Mouse (Mus musculus): ENCODE measurements around the gene Kcnd3. TPM values are rescaled to one million over a fixed set of nuclear protein-coding genes. Genes with fewer than 3 reads are reported as not detected.

Gene Kcnd3
- total and polyA plus RNA-seq, 3 experiments, result 8.4 to 11.8 (median 9.0) TPM

GRCm38 (mm10) chr3:105505161-105505872, 53.2 kb downstream of the Kcnd3 start:
- WGBS, result 71% methylated on average over 15 of the region's 15 CpGs
- Histone ChIP-seq H3K27ac (no peak overlapping the region), H3K27me3 (ENCODE audit: control insufficient read depth, insufficient read depth, low read length) (no peaks in the 10 kb centered on the region), H3K36me3 (ENCODE audit: control insufficient read depth, insufficient read depth, low read length) (no peaks in the 10 kb centered on the region; the same call in 1 of the 2 replicates), H3K79me2 (replicated peaks; ENCODE audit: control insufficient read depth, insufficient read depth, low read length) (no peaks in the 10 kb centered on the region), H3K4me1 (ENCODE audit: control insufficient read depth, insufficient read depth, low read length) (peaks cover 4% of the 10 kb centered on the region), H3K4me3 (no peak overlapping the region), H3K9ac (ENCODE audit: low read depth, low read length) (no peak overlapping the region)
- no peak for TF ChIP-seq CTCF (IDR thresholded peaks at IDR 0.05)
- TF ChIP-seq POLR2A (IDR thresholded peaks at IDR 0.05; ENCODE audit: insufficient read depth, low read depth, low read length), result no peak
- TF ChIP-seq EP300 (IDR thresholded peaks at IDR 0.05; ENCODE audit: insufficient read depth, low read depth, low read length), result no peak
- no peak for DNase-seq
- intact Hi-C loops (cut with DNase I), result no loop called here

GRCm38 (mm10) chr3:105505873-105506170, 53.7 kb downstream of the Kcnd3 start:
- H3K9ac ChIP-seq (ENCODE audit: low read depth, low read length), result no peak overlapping the region
- H3K4me1 ChIP-seq (ENCODE audit: control insufficient read depth, insufficient read depth, low read length), result peaks cover 4% of the 10 kb centered on the region
- no peak overlapping the region for H3K4me3 ChIP-seq
- no peak for TF ChIP-seq CTCF (IDR thresholded peaks at IDR 0.05)
- no peak for TF ChIP-seq EP300 (IDR thresholded peaks at IDR 0.05; ENCODE audit: insufficient read depth, low read depth, low read length)
- no peak for TF ChIP-seq POLR2A (IDR thresholded peaks at IDR 0.05; ENCODE audit: insufficient read depth, low read depth, low read length)
- no peaks in the 10 kb centered on the region; the same call in 1 of the 2 replicates for H3K36me3 ChIP-seq (ENCODE audit: control insufficient read depth, insufficient read depth, low read length)
- no peaks in the 10 kb centered on the region for H3K27me3 ChIP-seq (ENCODE audit: control insufficient read depth, insufficient read depth, low read length)
- no peak overlapping the region for H3K27ac ChIP-seq
- H3K79me2 ChIP-seq (replicated peaks; ENCODE audit: control insufficient read depth, insufficient read depth, low read length), result no peaks in the 10 kb centered on the region
- no peak for DNase-seq
- intact Hi-C loops (cut with DNase I), result no loop called here
- WGBS, result 78% methylated on average over 7 of the region's 7 CpGs

DNA sequence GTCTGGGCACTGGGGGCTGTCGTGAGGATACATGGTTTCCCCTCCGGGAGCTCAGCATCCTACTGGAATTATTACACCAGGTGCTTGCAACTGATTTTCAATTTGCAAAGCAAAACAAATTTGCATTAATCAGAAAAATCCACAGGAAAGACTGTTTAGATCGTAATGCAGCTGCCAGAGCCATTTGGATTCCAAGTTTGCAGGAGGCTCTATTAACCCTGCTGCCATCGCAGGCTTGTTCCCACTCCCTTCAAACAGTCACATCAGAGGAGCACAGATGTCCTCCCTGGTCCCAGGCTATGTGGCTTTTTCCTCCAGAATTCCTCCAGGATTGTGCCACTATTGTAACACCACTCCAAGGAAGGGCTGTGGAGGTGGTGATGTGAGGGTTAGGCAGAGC, 54.5 kb downstream of the Kcnd3 start:
- intact Hi-C loops (cut with DNase I), result no loop called here
- DNase-seq, result no peak
- TF ChIP-seq EP300 (IDR thresholded peaks at IDR 0.05; ENCODE audit: insufficient read depth, low read depth, low read length), result no peak
- TF ChIP-seq POLR2A (IDR thresholded peaks at IDR 0.05; ENCODE audit: insufficient read depth, low read depth, low read length), result no peak
- TF ChIP-seq CTCF (IDR thresholded peaks at IDR 0.05), result no peak
- WGBS, result 87% methylated on average over 4 of the region's 4 CpGs
- H3K36me3 ChIP-seq (ENCODE audit: control insufficient read depth, insufficient read depth, low read length), result no peaks in the 10 kb centered on the region; the same call in 1 of the 2 replicates
- H3K4me1 ChIP-seq (ENCODE audit: control insufficient read depth, insufficient read depth, low read length), result peaks cover 4% of the 10 kb centered on the region
- no peaks in the 10 kb centered on the region for H3K27me3 ChIP-seq (ENCODE audit: control insufficient read depth, insufficient read depth, low read length)
- no peak overlapping the region for H3K4me3 ChIP-seq
- no peak overlapping the region for H3K9ac ChIP-seq (ENCODE audit: low read depth, low read length)
- H3K27ac ChIP-seq, result no peak overlapping the region
- H3K79me2 ChIP-seq (replicated peaks; ENCODE audit: control insufficient read depth, insufficient read depth, low read length), result no peaks in the 10 kb centered on the region

GRCm38 (mm10) chr3:105509321-105509720, 57.2 kb downstream of the Kcnd3 start:
- Histone ChIP-seq H3K79me2 (replicated peaks; ENCODE audit: control insufficient read depth, insufficient read depth, low read length) (no peaks in the 10 kb centered on the region), H3K27me3 (ENCODE audit: control insufficient read depth, insufficient read depth, low read length) (no peaks in the 10 kb centered on the region), H3K4me1 (ENCODE audit: control insufficient read depth, insufficient read depth, low read length) (peaks cover 2% of the 10 kb centered on the region), H3K36me3 (ENCODE audit: control insufficient read depth, insufficient read depth, low read length) (no peaks in the 10 kb centered on the region), H3K9ac (ENCODE audit: low read depth, low read length) (no peak overlapping the region), H3K27ac (no peak overlapping the region), H3K4me3 (no peak overlapping the region)
- TF ChIP-seq EP300 (IDR thresholded peaks at IDR 0.05; ENCODE audit: insufficient read depth, low read depth, low read length) (no peak), CTCF (IDR thresholded peaks at IDR 0.05) (no peak)
- DNase-seq, result no peak
- WGBS, result 77% methylated on average over 4 of the region's 4 CpGs
- intact Hi-C loops (cut with DNase I), result no loop called here

- no peak for DNase-seq
- H3K4me3 ChIP-seq, result no peak overlapping the region
- H3K27me3 ChIP-seq (ENCODE audit: control insufficient read depth, insufficient read depth, low read length), result no peaks in the 10 kb centered on the region
- H3K79me2 ChIP-seq (replicated peaks; ENCODE audit: control insufficient read depth, insufficient read depth, low read length), result no peaks in the 10 kb centered on the region
- intact Hi-C loops (cut with DNase I), result no loop called here
- 43% methylated on average over 2 of the region's 2 CpGs for WGBS
- peaks cover 4% of the 10 kb centered on the region for H3K4me1 ChIP-seq (ENCODE audit: control insufficient read depth, insufficient read depth, low read length)
- no peak for TF ChIP-seq CTCF (IDR thresholded peaks at IDR 0.05)
- TF ChIP-seq EP300 (IDR thresholded peaks at IDR 0.05; ENCODE audit: insufficient read depth, low read depth, low read length), result no peak
- no peak for TF ChIP-seq POLR2A (IDR thresholded peaks at IDR 0.05; ENCODE audit: insufficient read depth, low read depth, low read length)
- no peak overlapping the region for H3K27ac ChIP-seq
- no peaks in the 10 kb centered on the region for H3K36me3 ChIP-seq (ENCODE audit: control insufficient read depth, insufficient read depth, low read length)
- H3K9ac ChIP-seq (ENCODE audit: low read depth, low read length), result no peak overlapping the region
These were observed 59.7 kb downstream of the Kcnd3 start for GRCm38 (mm10) chr3:105511836-105512235.

GRCm38 (mm10) chr3:105514215-105514614, 62.1 kb downstream of the Kcnd3 start:
- 34% methylated on average over 3 of the region's 3 CpGs for WGBS
- intact Hi-C loops (cut with DNase I), result no loop called here
- peak; percentile 21 to 28 for DNase-seq

More at GRCm38 (mm10) chr3:105514215-105514614, 62.1 kb downstream of the Kcnd3 start:
- H3K4me3 ChIP-seq, result no peak overlapping the region
- no peaks in the 10 kb centered on the region for H3K27me3 ChIP-seq (ENCODE audit: control insufficient read depth, insufficient read depth, low read length)
- no peaks in the 10 kb centered on the region for H3K36me3 ChIP-seq (ENCODE audit: control insufficient read depth, insufficient read depth, low read length)
- no peak overlapping the region for H3K9ac ChIP-seq (ENCODE audit: low read depth, low read length)
- peak overlapping the region; percentile 23 for H3K27ac ChIP-seq
- TF ChIP-seq EP300 (IDR thresholded peaks at IDR 0.05; ENCODE audit: insufficient read depth, low read depth, low read length) (no peak), CTCF (IDR thresholded peaks at IDR 0.05) (no peak), POLR2A (IDR thresholded peaks at IDR 0.05; ENCODE audit: insufficient read depth, low read depth, low read length) (no peak)
- no peaks in the 10 kb centered on the region for H3K79me2 ChIP-seq (replicated peaks; ENCODE audit: control insufficient read depth, insufficient read depth, low read length)
- H3K4me1 ChIP-seq (ENCODE audit: control insufficient read depth, insufficient read depth, low read length), result peaks cover 4% of the 10 kb centered on the region

Measured in heart, adult 2 months (tissue).